Mouse (Mus musculus): ENCODE data around the gene Isy1.
A peak's percentile ranks its signal among the peaks of the same experiment; 100 is the strongest.

Isy1 gene

DNA sequence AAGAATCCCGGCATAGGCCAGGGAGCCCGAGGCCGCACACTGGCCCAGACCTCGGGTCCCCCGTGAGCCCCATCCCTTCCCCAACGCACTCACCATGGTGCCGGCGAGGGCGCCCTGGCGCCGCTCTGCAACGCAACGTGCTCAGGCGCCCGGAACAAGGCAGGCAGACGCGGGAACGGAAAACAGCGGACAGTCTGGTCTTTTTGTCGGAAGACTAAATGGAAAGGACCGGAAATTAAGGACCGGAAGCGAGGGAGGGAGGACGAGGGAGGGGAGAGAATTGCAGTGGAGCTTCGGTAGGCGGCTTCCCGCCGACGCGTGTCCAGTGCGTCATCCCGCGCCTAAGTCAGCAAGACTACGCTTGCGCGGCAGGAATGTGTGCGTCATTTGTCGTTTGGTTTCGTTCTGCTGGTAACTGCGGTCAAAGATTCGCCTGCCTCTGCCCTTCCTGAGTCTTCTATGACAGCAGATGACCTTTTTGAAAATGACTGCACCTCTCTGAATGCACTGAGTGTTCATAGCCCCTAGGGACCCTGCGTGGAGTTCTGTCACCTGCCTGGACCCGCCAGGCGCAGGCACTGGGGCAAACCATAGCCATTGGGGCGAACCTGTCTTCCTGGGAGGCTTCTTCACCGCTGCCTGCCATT is at the start of gene Isy1:
Isy1 (minus strand) TSS at position 248 of the 647 bp plus-strand sequence.
- DNase-seq (ENCODE audit: extremely low read depth, low read depth, low spot score) = peak; percentile 83

DNA sequence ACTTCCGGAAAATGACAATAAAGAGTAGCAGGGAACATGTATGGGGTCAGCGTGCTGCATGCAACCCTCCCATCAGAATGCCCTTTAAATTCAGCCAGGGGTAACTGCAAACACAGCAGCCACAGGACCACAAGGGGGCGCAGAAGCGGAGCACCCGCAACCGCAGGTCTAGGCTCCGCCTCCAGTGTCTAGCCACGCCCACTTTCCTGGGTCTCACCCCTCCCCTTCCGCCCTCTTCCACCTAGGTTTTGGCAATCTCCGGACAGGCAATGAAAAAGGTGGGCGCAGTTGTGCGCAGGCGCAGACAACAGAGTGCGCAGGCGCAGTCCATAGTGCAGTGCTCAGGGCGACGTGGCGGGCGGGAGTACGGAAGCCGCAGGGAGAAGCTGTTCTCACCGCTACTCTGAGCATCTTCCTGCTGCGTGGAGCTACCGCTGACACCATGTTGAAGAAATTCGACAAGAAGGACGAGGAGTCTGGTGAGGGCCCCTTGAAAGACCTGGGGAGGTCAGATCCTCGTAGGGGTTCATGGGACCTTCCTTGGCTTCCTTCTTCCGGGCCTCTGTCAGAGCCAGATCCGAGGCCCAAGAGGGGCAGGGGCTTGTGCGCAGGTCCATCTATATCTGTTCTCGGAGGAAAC is 49.1 kb upstream of the Isy1 start, which contains the start of gene Copg1:
Copg1 (plus strand) TSS at position 221 of the 640 bp plus-strand sequence.
- DNase-seq (ENCODE audit: extremely low read depth, low read depth, low spot score) = peak; percentile 58

DNA sequence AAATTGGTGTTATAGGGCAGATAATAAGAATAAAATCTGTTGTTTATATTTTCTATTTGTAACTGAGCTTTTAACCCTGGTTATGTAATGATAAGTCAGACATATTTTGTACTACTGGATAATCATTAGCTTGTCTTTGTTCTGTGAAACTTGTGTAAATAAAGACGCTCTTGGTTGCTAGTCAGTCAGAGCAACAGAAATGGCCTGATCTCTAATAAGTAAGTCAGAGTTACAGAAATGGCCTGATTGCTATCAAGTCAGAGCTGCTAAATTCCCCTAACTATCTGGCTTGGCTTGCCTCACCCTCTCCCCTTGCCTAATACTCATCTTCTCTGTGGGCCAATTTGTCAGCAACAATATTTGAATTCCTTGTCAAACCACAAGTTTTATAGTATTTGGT is 48.1 kb upstream of the Isy1 start:
- no peak for DNase-seq (ENCODE audit: extremely low read depth, low read depth, low spot score)

DNA sequence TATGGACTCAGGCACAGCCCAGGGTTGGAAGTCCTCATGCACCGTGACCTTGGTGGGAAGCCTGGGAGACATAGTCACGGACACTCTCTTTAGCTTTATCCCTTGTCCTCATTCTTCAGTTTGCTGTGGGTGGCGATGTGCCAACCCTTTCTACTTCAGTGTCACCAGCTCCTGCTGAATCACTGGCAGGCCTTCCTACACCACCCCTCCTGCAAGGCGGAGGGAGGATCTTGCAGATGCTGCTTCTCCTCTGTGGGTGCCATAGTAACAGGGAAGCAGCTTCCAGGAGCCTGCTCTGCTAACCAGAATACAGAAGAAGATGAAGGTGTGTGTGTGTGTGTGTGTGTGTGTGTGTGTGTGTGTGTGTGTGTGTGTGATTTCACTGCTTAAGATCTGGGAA is 44.2 kb upstream of the Isy1 start:
- no peak for DNase-seq (ENCODE audit: extremely low read depth, low read depth, low spot score)

DNA sequence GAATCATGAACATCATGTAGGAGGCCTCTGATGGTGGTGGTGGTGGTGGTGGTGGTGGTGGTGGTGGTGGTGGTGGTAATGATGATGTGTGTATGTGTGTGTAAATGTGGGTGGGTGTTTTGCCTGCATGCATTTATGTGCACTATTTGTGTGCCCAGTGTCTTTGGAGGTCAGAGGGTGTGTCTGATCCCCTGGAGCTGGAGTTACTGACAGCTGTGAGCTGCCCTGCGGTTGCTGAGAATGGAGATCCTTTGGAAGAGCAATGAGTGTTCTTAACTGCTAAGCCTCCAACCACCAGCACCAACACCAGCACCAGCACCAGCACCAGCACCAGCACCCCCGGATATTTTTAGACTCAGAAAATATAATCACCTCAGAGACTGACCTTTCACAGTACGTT is 43.6 kb upstream of the Isy1 start:
- no peak for DNase-seq (ENCODE audit: extremely low read depth, low read depth, low spot score)

DNA sequence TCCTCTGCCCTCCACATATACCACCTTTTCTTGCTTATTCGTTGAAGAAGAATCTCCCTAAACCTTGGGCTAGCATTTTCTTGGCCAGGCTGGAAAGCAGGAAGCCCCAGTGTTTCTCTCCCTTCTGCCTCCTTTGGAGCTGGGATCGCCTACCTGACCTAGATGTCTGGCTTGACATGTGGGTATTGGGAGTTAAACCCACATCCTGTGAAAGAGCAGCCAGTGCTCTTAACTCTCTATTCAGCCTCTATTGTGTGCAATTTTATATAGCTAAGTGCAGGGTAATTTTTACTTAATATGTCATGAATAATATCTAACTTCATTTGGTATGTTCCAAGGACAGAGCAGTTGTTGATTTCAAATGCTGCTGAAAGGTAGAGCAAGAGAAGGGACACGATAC is 41.0 kb upstream of the Isy1 start:
- DNase-seq (ENCODE audit: extremely low read depth, low read depth, low spot score) = no peak

DNA sequence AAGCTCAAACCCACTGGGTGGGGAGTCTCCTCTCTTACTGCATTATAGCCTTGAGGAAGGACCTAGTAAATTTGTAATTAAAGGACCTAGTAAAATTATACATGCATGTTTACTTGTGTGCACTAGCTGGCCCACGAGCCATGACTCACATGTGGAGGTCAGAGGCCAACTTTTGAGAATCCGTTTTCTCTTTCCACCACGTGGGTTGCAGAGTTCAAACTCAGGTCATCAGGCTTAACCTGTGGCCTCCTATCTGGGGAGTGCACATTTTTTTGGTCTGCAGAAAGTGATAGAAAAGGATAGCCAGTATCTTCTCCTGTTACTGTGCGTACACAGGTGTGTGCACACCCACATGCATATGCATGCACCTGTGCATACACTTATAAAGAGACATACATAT is 40.4 kb upstream of the Isy1 start:
- DNase-seq (ENCODE audit: extremely low read depth, low read depth, low spot score) = no peak

DNA sequence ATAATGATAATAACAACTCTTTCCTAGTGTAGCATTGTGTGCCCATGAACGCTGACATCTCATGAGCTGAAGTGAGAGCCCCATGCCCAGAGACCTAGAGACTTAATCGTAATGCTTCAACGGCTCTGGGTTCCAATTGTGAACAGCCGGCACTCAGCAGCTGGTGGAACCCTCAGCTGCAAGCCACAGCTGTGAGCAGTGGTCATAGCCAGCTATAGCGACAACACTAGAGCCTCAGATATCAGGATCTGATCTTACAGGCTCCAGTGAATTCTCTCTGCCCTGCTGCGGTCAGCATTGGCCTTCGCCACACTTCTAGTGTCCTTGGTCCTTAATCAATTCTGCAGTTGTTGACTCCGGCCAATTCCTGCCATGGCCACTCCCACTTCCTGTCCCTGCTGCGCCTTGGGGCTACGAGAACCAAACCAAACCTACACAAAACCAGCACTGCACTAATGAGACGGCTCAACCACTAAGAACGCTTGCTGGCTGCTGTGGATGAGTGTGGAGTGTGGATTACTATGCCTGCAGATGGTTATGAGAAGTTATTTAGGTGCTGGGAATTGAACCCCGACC is 37.6 kb upstream of the Isy1 start:
- DNase-seq (ENCODE audit: extremely low read depth, low read depth, low spot score) = no peak

DNA sequence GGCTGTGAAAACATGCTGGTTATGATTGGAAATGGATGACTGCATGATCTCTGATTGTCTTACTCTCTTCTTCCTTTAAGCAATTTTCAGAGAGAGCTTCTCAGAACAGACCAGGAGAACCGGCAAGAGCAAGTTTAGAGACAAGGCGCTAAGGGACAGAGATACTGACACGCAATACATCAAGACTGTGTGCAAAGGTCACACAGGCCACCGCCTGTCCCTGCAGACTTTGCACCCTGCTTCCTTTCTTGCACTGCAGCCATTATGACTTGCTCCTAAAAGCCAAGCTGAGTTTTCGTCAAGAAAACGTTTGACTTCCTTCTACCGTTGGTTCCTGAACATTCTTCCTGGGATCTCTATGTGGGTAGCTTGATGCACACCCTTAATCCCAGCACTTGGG is 37.0 kb upstream of the Isy1 start:
- DNase-seq (ENCODE audit: extremely low read depth, low read depth, low spot score) = no peak

DNA sequence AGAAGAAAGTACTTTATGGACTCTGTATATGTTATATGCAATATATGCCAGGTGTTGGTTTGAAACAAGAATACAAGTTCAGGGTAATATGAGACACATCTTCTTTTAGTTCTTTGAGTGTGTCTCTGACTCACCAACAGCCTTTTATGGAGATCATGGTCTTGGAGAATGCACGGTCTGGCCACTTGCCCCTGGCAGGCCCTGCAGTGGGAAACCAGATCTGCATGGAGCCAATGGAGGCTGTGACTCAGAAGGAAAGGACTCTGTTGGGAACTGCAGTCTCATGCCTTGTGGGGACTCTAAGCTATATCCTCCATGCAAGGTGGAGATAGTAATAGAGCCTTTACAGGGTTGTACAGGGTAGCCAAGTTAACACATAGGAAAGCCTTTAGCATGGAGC is 36.5 kb upstream of the Isy1 start:
- no peak for DNase-seq (ENCODE audit: extremely low read depth, low read depth, low spot score)

DNA sequence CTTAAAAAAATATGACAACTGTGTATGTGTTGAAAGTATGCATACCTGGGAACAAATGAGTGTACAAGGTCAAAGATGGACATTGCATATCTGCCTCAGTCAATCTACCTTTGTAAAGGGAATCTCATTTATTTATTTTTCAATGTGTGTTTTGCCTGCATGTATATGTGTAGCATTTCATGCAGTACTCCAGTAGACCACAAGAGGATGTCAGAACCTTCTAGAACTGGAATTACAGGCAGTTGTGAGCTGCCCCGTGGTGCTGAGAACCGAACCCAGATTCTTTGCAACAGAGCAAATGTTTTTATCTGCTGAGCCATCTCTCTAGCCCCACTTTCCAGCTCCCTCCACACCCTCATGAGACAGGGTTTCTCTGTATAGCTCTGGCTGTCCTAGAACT is 35.4 kb upstream of the Isy1 start:
- no peak for DNase-seq (ENCODE audit: extremely low read depth, low read depth, low spot score)

DNA sequence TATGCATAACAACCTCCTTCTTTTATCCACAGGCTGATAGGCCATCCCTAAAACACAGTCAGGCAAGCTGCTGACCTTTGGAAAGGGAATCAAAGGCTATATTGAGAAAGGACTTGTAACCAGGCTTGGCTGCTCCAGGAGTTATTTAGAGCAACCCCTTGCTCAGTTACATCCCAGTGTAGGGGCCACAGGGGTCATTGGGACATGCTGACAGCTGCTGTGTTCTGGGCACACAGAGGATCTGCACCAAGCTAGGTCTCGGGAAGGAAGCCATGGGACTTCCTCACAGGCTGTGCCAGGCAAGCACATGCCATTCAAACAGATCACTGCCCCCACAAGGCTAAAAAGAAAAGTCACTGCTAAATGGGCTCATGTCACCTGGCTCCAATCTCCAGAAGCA is 34.5 kb upstream of the Isy1 start:
- DNase-seq (ENCODE audit: extremely low read depth, low read depth, low spot score) = no peak

DNA sequence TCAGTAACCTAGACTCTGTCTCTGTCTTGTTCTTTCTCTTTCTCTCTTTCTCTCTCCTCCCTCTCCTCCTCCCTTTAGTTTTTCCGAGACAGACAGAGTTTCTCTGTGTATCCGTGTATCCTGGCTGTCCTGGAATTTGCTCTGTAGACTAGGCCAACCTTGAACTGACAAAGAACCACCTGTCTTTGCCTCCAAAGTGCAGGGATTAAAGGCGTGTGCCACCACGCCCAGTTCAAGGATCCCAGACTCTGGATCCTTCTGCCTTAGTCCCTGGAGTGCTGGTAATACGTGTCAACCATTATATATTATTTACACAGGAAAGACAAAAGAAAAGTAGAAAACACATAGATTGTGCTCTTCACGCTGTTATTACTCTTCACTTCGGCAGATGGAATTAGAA is 32.6 kb upstream of the Isy1 start:
- no peak for DNase-seq (ENCODE audit: extremely low read depth, low read depth, low spot score)

DNA sequence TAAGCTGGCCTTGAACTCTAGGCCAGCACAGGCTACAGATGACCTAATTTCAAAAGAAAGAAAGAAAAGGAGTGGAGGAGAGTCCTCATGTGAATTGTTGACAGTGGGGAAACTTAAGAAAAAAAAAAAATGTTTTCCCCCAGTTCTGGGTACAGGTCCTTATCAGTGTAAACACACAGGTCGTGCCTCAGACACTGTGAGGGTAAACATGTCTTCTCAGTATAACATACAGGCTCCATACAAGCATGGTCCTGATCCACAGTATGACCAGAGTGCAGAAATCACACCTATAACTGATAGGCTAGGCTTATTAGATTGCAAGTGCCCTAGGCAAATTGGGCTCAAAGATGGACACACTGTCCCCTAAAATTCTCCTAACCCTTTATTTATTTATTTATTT is 31.8 kb upstream of the Isy1 start:
- DNase-seq (ENCODE audit: extremely low read depth, low read depth, low spot score) = no peak

DNA sequence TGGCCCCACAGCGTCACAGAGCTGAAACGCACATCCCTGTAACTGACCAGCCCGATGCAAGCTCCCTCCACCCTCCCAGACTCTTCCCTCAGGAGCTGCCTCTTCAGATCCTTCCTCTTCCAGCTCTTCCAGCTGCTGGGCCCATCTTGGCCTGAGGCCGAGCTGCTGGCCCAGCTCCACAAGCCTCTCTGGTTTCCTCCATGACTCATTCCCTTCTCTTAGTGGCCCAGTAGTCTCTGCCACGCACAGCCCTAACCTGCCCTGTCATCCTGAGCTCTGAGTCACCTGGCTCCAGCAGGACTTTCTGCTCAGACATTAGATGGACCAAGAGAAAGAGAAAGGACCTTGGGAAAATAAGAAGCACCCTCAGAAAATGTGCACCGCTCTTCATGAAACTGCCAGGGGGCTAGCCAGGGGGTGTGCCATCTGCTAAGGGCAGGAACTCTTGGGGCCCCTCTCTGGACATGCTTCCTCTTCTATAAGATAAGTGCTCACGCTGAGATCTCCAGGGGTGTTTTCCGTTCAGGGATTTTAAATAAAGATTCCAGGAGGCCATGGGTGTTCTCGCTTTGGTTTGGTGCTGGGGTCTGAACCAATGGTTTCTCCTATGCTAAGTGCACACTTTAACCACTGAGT is 30.4 kb upstream of the Isy1 start:
- peak; percentile 28 for DNase-seq (ENCODE audit: extremely low read depth, low read depth, low spot score)

DNA sequence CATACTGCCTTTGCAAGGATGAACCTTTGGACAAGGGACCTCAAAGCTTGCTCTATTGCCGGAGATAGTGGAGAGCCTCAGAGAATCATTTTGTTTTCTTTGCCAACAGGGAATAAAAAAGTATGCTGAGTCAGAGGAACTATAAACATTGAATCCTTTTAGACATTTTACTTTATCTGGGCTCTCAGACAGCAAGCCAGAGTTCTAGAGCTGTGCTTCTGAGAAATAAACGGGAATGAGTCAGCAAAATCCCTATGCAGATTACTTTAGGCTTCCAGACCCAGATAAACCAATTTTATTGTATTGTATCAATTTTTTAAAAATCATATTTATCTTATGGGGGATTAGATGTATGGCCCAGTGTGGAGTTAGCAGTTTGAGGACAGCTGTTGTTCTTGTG is 28.7 kb upstream of the Isy1 start:
- DNase-seq (ENCODE audit: extremely low read depth, low read depth, low spot score) = no peak

DNA sequence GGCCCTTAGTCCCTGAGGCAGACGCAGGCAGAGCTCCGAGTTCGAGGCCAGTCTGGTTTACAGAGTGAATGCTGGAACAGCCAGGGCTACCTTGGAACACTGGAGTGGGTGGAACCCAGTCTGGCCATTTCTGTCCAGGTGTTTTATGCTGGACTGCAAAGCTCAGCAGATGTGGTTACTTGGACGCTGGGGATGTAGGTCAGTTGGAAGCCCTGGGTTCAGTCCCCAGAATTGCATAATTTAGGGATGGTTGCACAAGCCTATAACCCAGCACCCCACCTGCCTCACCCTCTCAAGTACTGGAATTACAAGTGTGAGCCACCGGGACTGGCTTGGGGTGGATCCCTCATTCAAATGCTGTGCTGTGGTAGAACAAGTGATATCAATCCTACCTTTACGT is 27.6 kb upstream of the Isy1 start:
- no peak for DNase-seq (ENCODE audit: extremely low read depth, low read depth, low spot score)

DNA sequence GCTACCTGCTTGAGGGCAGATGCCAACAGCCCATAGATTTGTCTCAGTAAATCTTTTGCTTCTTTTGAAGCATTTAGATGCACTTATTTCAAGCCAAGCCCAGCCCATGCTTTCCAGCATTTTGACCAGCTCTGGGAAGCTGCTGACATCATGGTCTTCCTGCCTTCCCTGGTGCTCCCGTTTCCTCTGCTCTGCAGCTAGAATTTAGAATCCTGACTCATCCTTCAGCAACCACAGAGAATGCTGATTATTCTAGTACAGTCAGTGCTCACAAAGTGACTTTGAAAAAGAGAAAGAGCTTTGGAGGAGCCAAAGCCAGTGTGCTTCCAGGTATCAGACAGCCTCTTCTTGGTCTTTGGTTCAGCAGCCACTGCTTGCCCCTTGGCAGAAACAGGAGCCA is 18.5 kb upstream of the Isy1 start:
- DNase-seq (ENCODE audit: extremely low read depth, low read depth, low spot score) = no peak

DNA sequence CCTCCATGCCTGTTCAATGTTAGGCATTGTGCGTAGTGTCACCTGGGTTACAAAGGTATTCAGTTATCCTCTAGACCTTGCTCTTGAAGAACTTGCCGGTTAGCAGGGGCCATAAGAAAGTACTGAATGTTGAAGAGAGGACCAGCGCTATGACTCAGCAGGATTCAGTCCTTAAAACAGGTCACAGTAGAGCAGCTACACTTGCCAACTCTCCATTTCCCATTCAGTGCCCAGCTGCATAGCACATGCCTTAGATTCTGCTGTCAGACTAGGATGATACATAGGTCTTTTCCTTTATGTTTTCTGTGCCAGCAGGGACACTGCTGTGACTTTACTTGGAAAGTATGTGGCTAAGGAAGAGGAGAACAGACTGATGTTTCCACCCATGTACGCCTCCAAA is 14.8 kb upstream of the Isy1 start:
- DNase-seq (ENCODE audit: extremely low read depth, low read depth, low spot score) = no peak

DNA sequence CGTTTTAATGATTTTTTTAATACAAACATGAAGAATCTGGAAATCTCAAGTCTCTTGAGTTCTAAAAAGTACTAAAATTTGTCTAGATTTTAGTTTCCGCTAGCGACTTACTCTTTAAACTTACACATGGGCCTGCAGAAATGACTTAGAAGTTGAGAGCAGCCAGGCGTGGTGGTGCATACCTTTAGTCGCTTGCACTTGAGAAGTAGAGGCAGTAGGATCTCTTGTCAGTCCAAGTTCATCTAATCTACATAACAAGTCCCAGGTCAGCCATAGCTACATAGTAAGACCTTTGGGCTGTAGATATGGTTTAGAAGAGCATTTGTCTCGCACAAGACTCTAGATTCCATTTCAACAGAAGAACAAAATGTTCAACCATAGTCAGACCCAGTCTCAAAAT is 13.3 kb upstream of the Isy1 start:
- DNase-seq (ENCODE audit: extremely low read depth, low read depth, low spot score) = no peak

DNA sequence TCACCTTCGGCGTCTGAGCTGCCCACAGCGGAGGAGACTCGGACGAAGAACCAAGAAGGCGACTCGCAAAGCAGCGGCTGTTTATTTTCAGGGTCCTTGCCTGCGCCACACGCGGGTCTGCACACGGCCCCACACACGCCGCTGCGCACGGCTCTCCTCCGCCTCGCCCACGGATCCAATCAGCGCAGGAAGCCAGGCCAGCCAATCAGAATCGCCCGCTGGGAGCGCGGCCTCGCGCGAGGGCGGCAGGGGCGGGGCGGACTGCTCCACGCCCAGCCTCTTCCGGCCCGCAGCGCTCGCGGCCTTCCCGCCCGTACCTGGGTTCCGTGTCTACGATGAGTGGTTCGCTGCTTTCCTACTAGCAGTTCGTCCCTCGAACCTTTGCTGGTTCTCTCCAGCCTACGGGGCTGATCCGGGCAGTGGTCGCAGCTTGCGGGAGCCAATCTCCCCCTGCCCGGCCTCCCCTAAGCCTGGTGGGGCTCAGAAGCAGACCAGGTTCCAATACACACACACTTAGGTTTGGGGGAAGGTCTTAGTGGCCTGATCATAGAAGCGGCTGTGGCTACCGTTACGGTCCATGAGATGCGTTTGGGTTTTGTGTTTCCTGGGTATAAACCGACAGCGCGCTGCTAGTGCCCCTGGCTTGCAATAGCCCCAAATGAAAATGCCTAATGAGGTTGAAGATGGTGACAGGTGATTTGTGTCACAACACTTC is 12.5 kb upstream of the Isy1 start, which contains the start of gene Cnbp:
Cnbp (minus strand) TSS at position 207 of the 715 bp plus-strand sequence.
- DNase-seq (ENCODE audit: extremely low read depth, low read depth, low spot score) = no peak

All from fat pad, adult 2 months (tissue).